Mouse (Mus musculus): Measurements from ENCODE around the gene Ccdc58.

DNA sequence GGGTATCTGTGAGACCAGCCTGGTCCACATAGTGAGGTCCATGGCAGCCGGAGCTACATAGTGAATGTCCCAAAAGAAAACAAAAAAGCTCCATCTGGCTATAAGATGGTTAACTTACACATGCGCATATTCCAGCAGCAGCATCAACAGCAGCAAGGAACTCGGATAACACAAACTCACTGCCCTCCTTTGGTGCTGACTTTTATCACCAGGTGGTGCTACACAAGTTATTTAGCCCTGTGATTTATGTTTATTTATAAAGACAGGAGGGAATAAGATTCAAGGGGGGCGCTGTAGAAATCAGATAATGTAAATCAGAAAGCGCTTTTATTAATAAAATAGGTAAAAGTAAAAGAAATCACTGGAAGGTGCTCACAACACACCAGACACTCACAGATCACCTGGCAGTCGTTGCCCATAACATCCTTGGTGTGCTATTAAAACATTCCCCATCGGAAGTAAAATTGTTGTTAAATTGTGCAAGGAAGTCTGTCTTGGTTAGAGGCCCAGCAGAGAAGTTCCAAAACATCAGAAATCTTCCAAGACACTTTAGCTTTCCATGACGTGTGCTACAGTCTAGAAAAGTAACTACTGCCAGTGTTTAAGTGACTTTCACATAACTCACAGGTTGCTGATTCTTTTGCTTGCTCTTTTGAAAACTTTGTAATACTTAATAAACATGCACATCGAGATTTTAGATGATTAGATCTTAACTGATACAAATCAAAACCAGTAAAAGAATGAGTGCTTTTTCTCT, 1.5 kb upstream of the Ccdc58 start:
- no peak for TF ChIP-seq CTCF (IDR thresholded peaks at IDR 0.05; ENCODE audit: insufficient read depth, low read depth, low read length)
- no peak for TF ChIP-seq POLR2A (IDR thresholded peaks at IDR 0.05; ENCODE audit: insufficient read depth, low read depth, low read length)

Data from olfactory bulb, adult 2 months (tissue).